Mouse (Mus musculus): ENCODE data around the gene Rexo5. TPM values are rescaled to one million over a fixed set of nuclear protein-coding genes. Genes with fewer than 3 reads are reported as not detected.

Rexo5 gene
- polyA plus RNA-seq, 1 experiment from 2014 or later = 13.8 TPM

GRCm38 (mm10) chr7:119895639-119896512 is 102.1 kb downstream of the Rexo5 start, which contains the start of the genes Lyrm1 and Dcun1d3:
Gene Lyrm1, plus strand, starts transcription at chr7:119895861.
Gene Dcun1d3, minus strand, starts transcription at chr7:119896298.
- ATAC-seq (replicated peaks) = peak; percentile 97
- peak within 1 kb of the TSS; percentile 86 for H3K9ac ChIP-seq (replicated peaks)
- WGBS = under 1% methylated on average over 63 of the region's 63 CpGs
- no peaks in the 10 kb centered on the region for H3K9me3 ChIP-seq
- peak within 1 kb of the TSS; percentile 70 for H3K4me2 ChIP-seq (replicated peaks)
- H3K27ac ChIP-seq (replicated peaks) = peak within 1 kb of the TSS; percentile 98
- peaks cover 38% of the 10 kb centered on the region for H3K4me1 ChIP-seq
- H3K4me3 ChIP-seq = peak within 1 kb of the TSS; percentile 70
- H3K27me3 ChIP-seq = no peaks in the 10 kb centered on the region
- H3K36me3 ChIP-seq = no peaks in the 10 kb centered on the region

DNA sequence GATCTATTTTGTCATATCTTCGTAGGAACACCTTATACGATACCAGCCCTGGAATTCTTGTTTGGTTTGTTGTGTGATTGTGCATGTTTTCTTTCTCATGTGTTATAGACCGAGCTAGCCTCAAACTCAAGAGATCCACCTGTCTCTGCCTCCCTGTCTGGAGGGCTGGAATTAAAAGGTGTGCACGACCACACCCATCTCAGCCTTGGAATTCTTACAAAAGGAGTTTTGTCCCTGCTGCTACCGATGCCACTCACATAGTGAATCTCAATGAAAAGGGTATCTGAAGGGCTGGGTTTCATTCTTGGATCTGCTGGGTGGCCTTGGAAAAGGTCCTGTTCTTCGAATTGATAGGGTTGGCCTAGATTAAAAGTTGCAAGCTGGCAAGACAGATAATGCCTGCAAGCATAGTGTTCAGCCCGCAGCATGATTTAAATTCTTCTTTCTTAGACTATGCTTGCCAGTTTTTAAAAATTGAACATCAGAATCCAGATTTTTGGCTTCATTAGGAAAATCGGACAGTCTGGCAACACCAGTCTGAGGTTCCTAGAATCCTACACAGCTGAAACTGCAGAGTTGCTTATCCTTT is 103.8 kb downstream of the Rexo5 start:
- Histone ChIP-seq H3K9ac (replicated peaks) (no peak overlapping the region), H3K4me3 (no peak overlapping the region), H3K36me3 (no peaks in the 10 kb centered on the region), H3K9me3 (no peaks in the 10 kb centered on the region), H3K27ac (replicated peaks) (no peak overlapping the region), H3K4me2 (replicated peaks) (no peak overlapping the region), H3K4me1 (peaks cover 33% of the 10 kb centered on the region), H3K27me3 (no peaks in the 10 kb centered on the region)
- ATAC-seq (replicated peaks) = no peak
- 91% methylated on average over 8 of the region's 8 CpGs for WGBS

- H3K4me2 ChIP-seq (replicated peaks) = no peak overlapping the region
- H3K36me3 ChIP-seq = no peaks in the 10 kb centered on the region
- peaks cover 27% of the 10 kb centered on the region for H3K4me1 ChIP-seq
- no peak for ATAC-seq (replicated peaks)
- no peaks in the 10 kb centered on the region for H3K9me3 ChIP-seq
- WGBS = 67% methylated on average over 1 of the region's 1 CpGs
- no peaks in the 10 kb centered on the region for H3K27me3 ChIP-seq
- H3K4me3 ChIP-seq = no peak overlapping the region
- no peak overlapping the region for H3K27ac ChIP-seq (replicated peaks)
- no peak overlapping the region for H3K9ac ChIP-seq (replicated peaks)
These were observed 104.5 kb downstream of the Rexo5 start for GRCm38 (mm10) chr7:119898247-119898856.

Other genes with a start within 250 kb of the Rexo5 start
- gene Acsm2, start 239.7 kb upstream of the Rexo5 start, polyA plus RNA-seq (2015; fragmentation: Nextera tagmentation; extraction: Ambion mirVana) = not detected in 2 replicates
- not detected in 2 replicates for gene Acsm1, start 187.0 kb upstream of the Rexo5 start, polyA plus RNA-seq (2015; fragmentation: Nextera tagmentation; extraction: Ambion mirVana)
- gene Acsm4, start 104.0 kb upstream of the Rexo5 start, polyA plus RNA-seq (2015; fragmentation: Nextera tagmentation; extraction: Ambion mirVana) = not detected in 2 replicates
- 90.6 and 91.1 TPM in 2 replicates for gene Thumpd1, start 73.2 kb upstream of the Rexo5 start, polyA plus RNA-seq (2015; fragmentation: Nextera tagmentation; extraction: Ambion mirVana)
- gene Acsm3, start 33.1 kb upstream of the Rexo5 start, polyA plus RNA-seq (2015; fragmentation: Nextera tagmentation; extraction: Ambion mirVana) = 0.18 TPM in 2 replicates
- gene Eri2, start 52 bp downstream of the Rexo5 start, polyA plus RNA-seq (2015; fragmentation: Nextera tagmentation; extraction: Ambion mirVana) = 22.2 and 22.5 TPM in 2 replicates
- 14.7 and 16.9 TPM in 2 replicates for gene Lyrm1, start 101.9 kb downstream of the Rexo5 start, polyA plus RNA-seq (2015; fragmentation: Nextera tagmentation; extraction: Ambion mirVana)
- 18.2 and 20.4 TPM in 2 replicates for gene Dcun1d3, start 102.3 kb downstream of the Rexo5 start, polyA plus RNA-seq (2015; fragmentation: Nextera tagmentation; extraction: Ambion mirVana)